Mouse (Mus musculus): ENCODE measurements around the gene Bud13.

The Bud13 gene

GRCm38 (mm10) chr9:46282631-46283436 lies at the start of gene Bud13:
TSS of gene Bud13 (plus strand) at chr9:46283008.
- peak; percentile 81 for DNase-seq (ENCODE audit: low read depth, low spot score)

GRCm38 (mm10) chr9:46235196-46235595 lies 47.6 kb upstream of the Bud13 start:
- DNase-seq (ENCODE audit: low read depth, low spot score) = no peak

DNA sequence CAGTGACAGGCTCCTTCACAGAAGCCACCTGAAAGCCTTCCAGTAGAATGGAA lies 47.4 kb upstream of the Bud13 start, which contains the start of gene Apoc3:
Gene Apoc3, minus strand, starts transcription at position 41 of the 53 bp plus-strand sequence.
- no peak for DNase-seq (ENCODE audit: low read depth, low spot score)

DNA sequence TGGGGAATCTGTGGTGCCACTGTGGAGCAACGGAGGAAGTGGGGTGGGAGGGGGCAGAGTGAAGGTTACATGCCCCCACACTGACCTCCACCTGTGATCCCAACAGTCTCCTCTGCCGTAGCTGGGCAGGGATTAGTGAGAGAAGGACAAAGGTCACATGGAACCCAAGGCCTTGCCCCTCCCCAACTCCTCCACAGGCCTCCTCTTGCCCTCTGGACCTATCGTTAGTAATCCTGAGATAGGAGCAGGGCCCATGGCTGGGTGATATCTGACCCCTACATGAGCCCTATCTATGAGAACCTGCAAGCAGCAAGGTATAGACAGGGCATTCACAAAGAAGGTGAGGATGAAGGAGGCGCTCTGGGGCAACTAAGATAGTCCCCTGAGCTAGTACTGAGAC lies 47.2 kb upstream of the Bud13 start:
- DNase-seq (ENCODE audit: low read depth, low spot score) = no peak

DNA sequence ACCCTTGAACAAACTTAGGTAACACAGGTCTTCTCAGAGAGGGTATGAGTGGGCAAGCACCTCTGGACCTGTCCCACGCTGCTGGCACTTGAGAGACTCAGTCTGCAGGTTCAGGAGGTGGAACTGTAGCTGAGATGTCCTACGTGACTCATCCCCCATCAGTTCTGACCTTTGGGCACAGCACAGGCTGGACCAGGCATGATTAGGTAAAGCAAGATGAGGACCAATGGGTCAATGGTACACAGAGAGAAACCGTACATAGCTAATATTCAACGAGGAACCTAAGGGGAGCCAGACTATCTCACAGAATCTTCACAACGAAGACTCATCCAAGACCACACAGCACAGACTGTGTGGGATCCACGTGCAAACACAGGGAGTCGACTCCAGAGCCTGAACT lies 44.0 kb upstream of the Bud13 start:
- no peak for DNase-seq (ENCODE audit: low read depth, low spot score)

DNA sequence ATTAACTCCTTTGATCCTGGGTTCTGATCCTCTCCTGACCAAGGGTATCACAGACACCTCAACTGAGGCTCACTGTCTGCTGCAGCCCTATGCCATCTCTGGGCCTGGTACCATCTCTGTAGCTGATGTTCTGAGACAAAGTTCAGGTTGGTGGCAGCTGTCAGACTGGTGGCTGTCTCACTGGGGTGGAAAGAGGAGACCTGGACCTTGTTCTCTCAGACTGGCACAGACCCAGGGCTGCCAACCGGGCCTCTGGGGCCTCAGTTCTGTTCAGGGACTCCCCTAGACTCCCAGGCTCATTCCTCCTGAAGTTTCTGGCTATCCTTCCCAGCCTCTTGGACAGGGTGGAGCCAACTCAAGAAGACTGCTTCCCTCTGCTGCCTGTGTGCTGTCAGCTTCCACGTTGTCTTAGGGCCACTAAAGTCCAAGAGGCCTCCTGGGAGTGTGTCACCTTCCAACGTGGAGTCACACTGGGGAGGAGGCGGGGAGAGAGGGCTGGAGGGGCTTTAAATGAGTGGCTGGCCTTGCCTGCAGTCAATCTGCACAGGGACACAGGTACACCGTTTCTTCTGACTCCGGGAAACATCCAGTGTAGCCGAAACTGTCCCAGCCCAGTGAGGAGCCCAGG lies 42.2 kb upstream of the Bud13 start, which contains the start of gene Apoa4:
Gene Apoa4, plus strand, starts transcription at position 171 of the 628 bp plus-strand sequence.
- no peak for DNase-seq (ENCODE audit: low read depth, low spot score)

- no peak for DNase-seq (ENCODE audit: low read depth, low spot score)
Observed at GRCm38 (mm10) chr9:46241818-46242217, 41.0 kb upstream of the Bud13 start.

- DNase-seq (ENCODE audit: low read depth, low spot score) = no peak
Observed at GRCm38 (mm10) chr9:46243122-46243521, 39.7 kb upstream of the Bud13 start.

DNA sequence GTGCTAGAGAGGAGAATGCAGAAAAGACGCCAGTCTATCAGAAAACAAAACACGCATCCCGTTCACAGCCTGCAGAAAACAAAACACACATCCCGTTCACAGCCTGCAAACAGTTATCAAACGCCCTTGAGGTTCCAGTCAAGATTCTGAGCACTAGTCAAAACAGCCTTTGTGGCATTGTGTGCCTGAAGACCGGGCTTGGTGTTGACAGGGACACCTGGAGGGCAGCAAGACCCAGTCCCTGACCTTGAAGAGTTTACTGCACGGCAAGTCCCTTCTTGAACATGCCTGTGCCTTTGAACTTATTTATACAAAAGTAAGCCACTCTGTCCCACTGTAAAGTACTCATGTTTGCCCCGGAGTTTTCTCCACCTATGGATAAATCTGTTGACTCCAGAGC lies 39.2 kb upstream of the Bud13 start:
- no peak for DNase-seq (ENCODE audit: low read depth, low spot score)

- DNase-seq (ENCODE audit: low read depth, low spot score) = peak; percentile 34
Observed at GRCm38 (mm10) chr9:46246752-46247324, 36.0 kb upstream of the Bud13 start.

GRCm38 (mm10) chr9:46256177-46256576 lies 26.6 kb upstream of the Bud13 start:
- no peak for DNase-seq (ENCODE audit: low read depth, low spot score)

DNA sequence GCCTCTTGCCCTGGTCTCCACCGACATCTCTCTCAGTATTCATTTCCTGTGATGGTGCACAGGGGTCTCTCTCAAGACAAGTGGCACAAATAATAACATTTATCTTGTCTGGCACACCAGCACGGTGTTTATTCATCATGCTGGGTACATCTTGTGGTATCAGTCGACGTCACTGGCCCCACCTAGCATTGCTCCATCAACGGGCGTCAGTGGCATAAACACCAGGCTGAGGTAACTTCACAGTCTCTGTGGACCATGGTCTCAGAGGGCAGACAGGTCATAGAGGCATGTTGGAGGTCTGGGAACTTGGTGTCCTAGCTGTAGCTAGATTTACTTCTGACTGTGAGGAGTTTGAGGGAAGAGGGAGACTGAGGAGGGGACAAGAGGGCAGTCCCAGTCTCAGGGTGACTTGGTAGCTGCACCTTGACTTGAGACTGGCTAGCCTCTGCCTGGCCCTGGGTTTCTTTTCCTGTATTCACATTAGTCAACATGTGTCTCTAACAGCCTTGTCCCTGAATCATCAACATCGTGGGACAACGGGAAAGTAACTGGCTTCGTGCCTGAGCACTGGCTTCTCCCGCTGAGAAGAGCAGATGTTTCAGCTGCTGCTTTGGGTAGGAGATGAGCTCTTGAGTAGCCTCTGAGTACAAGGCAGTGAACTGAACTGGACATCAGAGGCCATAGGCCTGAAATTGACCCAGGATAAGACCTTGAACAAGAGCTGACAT lies 26.0 kb upstream of the Bud13 start:
- DNase-seq (ENCODE audit: low read depth, low spot score) = no peak

DNA sequence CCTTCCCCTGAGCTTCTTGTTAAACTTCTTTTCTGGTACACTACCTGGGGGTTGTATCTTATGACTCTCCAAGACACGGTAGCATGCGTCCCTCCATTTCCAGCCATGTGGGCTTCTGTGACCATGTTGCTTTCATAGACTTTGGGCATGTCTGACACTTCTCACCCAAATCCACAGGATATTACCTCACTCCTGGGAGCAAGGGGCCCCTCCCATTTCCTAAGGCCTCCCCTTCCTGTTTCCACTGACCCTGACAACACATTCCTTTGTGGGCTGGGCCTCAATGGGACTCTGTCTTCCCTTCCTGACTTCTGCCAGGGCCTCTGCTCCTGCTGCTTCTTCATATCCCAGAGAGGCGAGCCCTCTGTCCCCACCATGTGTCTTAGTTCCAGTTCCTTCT lies 25.3 kb upstream of the Bud13 start:
- DNase-seq (ENCODE audit: low read depth, low spot score) = no peak

DNA sequence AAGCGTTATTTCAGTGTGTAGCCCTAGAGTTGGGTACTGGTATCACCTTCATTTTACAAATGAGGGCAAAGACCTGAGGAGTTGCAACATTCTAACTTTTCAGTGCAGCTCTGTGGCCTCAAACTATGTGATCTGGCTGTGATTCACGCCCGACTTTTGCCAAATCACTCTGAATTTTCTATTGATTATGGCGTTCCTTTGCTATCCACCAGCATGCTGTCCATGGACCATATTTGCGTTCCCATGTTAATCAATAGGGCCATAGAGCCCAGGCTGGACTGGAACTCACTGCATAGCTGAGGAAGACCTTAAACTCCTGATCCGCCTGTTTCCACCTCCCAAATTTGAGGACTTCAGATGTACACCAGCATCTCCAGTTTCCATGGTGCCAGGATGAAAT lies 23.7 kb upstream of the Bud13 start:
- no peak for DNase-seq (ENCODE audit: low read depth, low spot score)

- no peak for DNase-seq (ENCODE audit: low read depth, low spot score)
Observed at GRCm38 (mm10) chr9:46261131-46261530, 21.7 kb upstream of the Bud13 start.

GRCm38 (mm10) chr9:46268343-46268873 lies 14.4 kb upstream of the Bud13 start, which contains the start of gene Apoa5:
TSS of gene Apoa5 (plus strand) at chr9:46268633.
- DNase-seq (ENCODE audit: low read depth, low spot score) = no peak

DNA sequence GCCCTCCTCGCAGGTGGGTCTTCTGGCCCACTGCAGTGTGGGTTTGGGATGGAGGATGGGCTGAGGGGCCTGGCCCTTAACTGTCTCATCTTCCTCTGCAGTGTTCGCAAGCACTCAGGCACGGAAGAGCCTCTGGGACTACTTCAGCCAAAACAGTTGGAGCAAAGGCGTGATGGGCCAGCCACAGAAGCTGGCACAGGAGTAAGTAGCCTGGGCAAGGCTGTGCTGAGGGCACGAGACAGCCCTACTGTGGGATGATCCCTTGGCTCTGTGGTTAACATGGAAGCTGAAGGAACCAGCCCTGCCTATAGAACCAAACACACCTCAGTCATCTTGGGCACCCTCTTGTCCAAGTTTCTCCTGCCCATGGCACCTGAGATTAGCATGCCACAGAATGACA lies 13.7 kb upstream of the Bud13 start:
- DNase-seq (ENCODE audit: low read depth, low spot score) = no peak

GRCm38 (mm10) chr9:46270782-46271181 lies 12.0 kb upstream of the Bud13 start:
- DNase-seq (ENCODE audit: low read depth, low spot score) = no peak

DNA sequence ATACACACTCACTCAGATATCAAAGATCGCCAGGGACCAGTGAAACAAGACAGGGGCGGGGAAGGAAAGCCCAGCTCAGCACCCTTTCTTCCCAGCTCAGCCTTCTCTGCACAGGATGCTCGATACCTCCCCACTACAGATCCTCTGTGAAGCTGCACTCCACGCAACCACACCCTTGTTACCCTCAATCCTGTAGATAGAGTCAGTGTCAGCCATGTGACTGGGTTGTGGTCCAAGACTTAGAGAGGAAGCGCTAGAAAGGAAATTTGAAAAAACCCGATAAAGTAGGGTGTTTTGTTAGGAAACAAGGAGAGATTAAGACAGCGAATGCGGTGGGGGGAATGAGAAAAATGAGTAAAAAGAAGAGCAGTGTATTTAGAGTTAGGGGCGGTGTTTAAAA lies 10.7 kb upstream of the Bud13 start:
- no peak for DNase-seq (ENCODE audit: low read depth, low spot score)

DNA sequence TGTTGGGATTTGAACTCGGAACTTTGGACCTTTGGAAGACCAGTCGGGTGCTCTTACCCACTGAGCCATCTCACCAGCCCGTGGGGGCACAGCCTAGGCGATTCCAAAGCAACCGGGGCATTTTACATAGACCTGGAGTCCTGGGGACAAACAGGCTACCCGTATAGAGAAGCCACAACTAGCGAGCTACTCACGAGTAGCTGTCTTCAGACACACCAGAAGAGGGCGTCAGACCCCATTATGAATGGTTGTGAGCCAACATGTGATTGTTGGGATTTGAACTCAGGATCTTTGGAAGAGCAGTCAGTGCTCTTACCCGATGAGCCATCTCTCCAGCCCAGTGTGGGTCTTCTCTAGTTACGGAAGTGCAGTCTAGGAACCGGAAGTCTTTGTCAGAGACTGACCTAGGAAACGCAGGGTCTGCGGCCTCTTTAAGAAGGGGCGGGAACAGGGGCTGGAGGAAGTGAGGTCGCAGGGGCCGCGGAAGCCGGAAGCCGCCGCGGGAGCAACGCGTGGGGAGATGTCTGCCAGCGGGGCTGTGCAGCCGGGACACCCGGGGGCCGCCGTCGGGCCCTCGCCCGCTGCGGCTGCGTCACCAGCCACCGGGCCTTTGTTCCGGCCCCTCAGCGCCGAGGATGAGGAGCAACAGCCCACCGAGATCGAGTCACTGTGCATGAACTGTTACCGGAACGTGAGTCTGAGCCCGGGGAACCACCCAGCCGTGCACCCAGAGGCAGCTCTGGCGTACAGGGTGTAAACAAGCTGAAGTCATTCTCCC lies 9.9 kb upstream of the Bud13 start, which contains the start of gene Zpr1:
Gene Zpr1, plus strand, starts transcription at position 388 of the 778 bp plus-strand sequence.
- peak; percentile 91 for DNase-seq (ENCODE audit: low read depth, low spot score)

DNA sequence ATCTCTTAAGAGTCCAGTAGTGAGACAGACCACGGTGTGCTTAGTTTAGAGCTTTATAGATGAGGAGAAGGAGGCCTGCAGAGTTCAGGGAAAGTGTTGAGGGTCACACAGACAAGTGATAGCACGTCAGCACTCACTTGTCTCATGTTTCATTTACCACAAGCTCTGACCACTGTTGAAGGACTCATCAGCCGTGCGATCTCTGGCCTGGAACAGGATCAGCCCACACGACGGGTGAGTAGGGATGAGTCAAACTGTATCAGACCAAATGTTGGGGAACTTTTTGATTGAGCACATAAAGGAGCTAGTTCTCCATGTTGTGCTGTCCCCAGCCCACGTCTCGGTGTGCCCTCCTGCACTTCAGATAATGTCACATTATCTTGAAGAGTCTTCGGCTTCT lies 8.3 kb upstream of the Bud13 start:
- no peak for DNase-seq (ENCODE audit: low read depth, low spot score)

DNA sequence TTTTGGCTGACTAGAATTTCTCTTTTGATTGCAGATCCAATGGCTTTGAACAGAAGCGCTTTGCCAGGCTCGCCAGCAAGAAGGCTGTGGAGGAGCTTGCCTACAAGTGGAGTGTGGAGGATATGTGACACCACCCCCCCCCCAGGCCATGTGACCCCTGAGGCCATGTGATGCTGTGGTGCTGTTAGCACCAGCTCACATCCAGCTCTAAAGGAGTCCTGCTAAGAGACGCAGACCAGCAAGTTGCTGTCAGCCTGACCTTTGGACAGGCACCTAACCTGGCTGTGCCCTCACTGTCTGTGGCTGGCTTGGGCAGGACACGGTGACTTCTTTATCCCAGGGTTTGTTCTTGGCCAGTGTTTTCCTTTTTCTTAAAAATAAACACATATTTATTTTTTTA lies 15.6 kb downstream of the Bud13 start:
- DNase-seq (ENCODE audit: low read depth, low spot score) = peak; percentile 56

Data from skeletal muscle tissue, adult 2 months (tissue).